Mouse (Mus musculus): ENCODE results near the gene A930033H14Rik.

The A930033H14Rik gene

GRCm38 (mm10) chr10:69212542-69213440 lies at the start of gene A930033H14Rik:
A930033H14Rik (minus strand) TSS chr10:69213098.
- peak; percentile 65 for DNase-seq (ENCODE audit: low read depth)

- DNase-seq (ENCODE audit: low read depth): no peak
These were observed 47.0 kb upstream of the A930033H14Rik start for GRCm38 (mm10) chr10:69259929-69260328.

GRCm38 (mm10) chr10:69259161-69259560 lies 46.3 kb upstream of the A930033H14Rik start:
- no peak for DNase-seq (ENCODE audit: low read depth)

GRCm38 (mm10) chr10:69258588-69258987 lies 45.7 kb upstream of the A930033H14Rik start:
- DNase-seq (ENCODE audit: low read depth): no peak

- no peak for DNase-seq (ENCODE audit: low read depth)
These were observed 44.8 kb upstream of the A930033H14Rik start for GRCm38 (mm10) chr10:69257592-69258133.

GRCm38 (mm10) chr10:69255594-69255993 lies 42.7 kb upstream of the A930033H14Rik start:
- no peak for DNase-seq (ENCODE audit: low read depth)

GRCm38 (mm10) chr10:69254390-69254847 lies 41.5 kb upstream of the A930033H14Rik start:
- no peak for DNase-seq (ENCODE audit: low read depth)

GRCm38 (mm10) chr10:69253686-69254080 lies 40.8 kb upstream of the A930033H14Rik start:
- DNase-seq (ENCODE audit: low read depth): no peak

- no peak for DNase-seq (ENCODE audit: low read depth)
These were observed 40.3 kb upstream of the A930033H14Rik start for GRCm38 (mm10) chr10:69253075-69253685.

- DNase-seq (ENCODE audit: low read depth): no peak
These were observed 39.5 kb upstream of the A930033H14Rik start for GRCm38 (mm10) chr10:69252112-69253074.

GRCm38 (mm10) chr10:69251254-69251653 lies 38.4 kb upstream of the A930033H14Rik start:
- DNase-seq (ENCODE audit: low read depth): no peak

GRCm38 (mm10) chr10:69248261-69249160 lies 35.6 kb upstream of the A930033H14Rik start:
- no peak for DNase-seq (ENCODE audit: low read depth)

- DNase-seq (ENCODE audit: low read depth): no peak
These were observed 34.6 kb upstream of the A930033H14Rik start for GRCm38 (mm10) chr10:69247311-69248033.

- DNase-seq (ENCODE audit: low read depth): no peak
These were observed 33.9 kb upstream of the A930033H14Rik start for GRCm38 (mm10) chr10:69246762-69247161.

GRCm38 (mm10) chr10:69245906-69246668 lies 33.2 kb upstream of the A930033H14Rik start:
- DNase-seq (ENCODE audit: low read depth): no peak

GRCm38 (mm10) chr10:69245151-69245550 lies 32.3 kb upstream of the A930033H14Rik start:
- no peak for DNase-seq (ENCODE audit: low read depth)

- DNase-seq (ENCODE audit: low read depth): no peak
These were observed 27.6 kb upstream of the A930033H14Rik start for GRCm38 (mm10) chr10:69240530-69240929.

- no peak for DNase-seq (ENCODE audit: low read depth)
These were observed 25.4 kb upstream of the A930033H14Rik start for GRCm38 (mm10) chr10:69238311-69238710.

GRCm38 (mm10) chr10:69237781-69238180 lies 24.9 kb upstream of the A930033H14Rik start:
- no peak for DNase-seq (ENCODE audit: low read depth)

All from c-Kit-positive CD71-negative TER-119-negative erythroid progenitor cells, embryonic 14.5 days (primary cell).